Mouse (Mus musculus): ENCODE measurements at regions not wholly inside any gene's neighbourhood (a gene's known extent, or its start where the extent isn't known, plus 50 kb on each side); places are given as distances from the start of the nearest gene placed in this dataset.
"Not testable (repeated sequence)": the region's sequence is repeated elsewhere in the genome, so short reads cannot be mapped to it uniquely, and the experiment has no call there.

- H3K36me3 ChIP-seq = no peaks in the 10 kb centered on the region
- no peaks in the 10 kb centered on the region for H3K27me3 ChIP-seq
- no peaks in the 10 kb centered on the region for H3K4me1 ChIP-seq (replicated peaks)
- WGBS = 91% methylated on average over 6 of the region's 6 CpGs
- no peak overlapping the region for H3K9ac ChIP-seq (replicated peaks)
- H3K4me3 ChIP-seq (replicated peaks) = no peak overlapping the region
- ATAC-seq = no peak
- no peak overlapping the region for H3K27ac ChIP-seq
- H3K9me3 ChIP-seq = no peaks in the 10 kb centered on the region
- no peak overlapping the region for H3K4me2 ChIP-seq (replicated peaks)
These were observed 730.5 kb upstream of the Pkdcc start for GRCm38 (mm10) chr17:82484609-82485008.

DNA sequence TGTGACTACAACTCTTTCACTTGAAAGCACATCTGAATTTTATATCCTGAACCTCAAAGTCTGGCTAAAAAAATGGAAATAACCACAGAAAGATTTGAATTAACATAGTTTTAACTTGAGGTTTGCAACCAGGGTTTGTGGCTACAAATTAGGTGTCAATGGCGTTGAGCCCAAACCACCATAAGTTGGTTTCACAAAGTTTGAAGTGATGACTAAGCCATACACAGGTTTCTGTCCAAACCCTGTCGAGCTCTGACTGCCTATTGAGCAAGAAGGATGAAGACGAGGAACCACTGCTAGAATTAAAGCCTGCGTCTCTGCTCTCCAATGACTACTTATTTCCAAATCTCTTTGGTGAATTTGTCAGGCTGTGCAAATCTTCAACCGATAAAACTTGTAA is 719.8 kb upstream of the Slc8a1 start:
- H3K4me3 ChIP-seq (replicated peaks) = no peak overlapping the region
- no peak for ATAC-seq
- no peaks in the 10 kb centered on the region for H3K27me3 ChIP-seq
- no peak overlapping the region for H3K27ac ChIP-seq
- WGBS = 88% methylated on average over 5 of the region's 5 CpGs
- H3K9me3 ChIP-seq = no peaks in the 10 kb centered on the region
- H3K36me3 ChIP-seq = no peaks in the 10 kb centered on the region
- H3K4me1 ChIP-seq (replicated peaks) = no peaks in the 10 kb centered on the region
- no peak overlapping the region for H3K4me2 ChIP-seq (replicated peaks)
- no peak overlapping the region for H3K9ac ChIP-seq (replicated peaks)

GRCm38 (mm10) chr17:82453847-82454246 is 715.7 kb upstream of the Slc8a1 start:
- Histone ChIP-seq H3K27ac (no peak overlapping the region), H3K36me3 (no peaks in the 10 kb centered on the region), H3K27me3 (no peaks in the 10 kb centered on the region), H3K4me3 (replicated peaks) (no peak overlapping the region), H3K9me3 (no peaks in the 10 kb centered on the region), H3K4me1 (replicated peaks) (no peaks in the 10 kb centered on the region), H3K4me2 (replicated peaks) (no peak overlapping the region), H3K9ac (replicated peaks) (no peak overlapping the region)
- WGBS = 71% methylated on average over 1 of the region's 1 CpGs
- no peak for ATAC-seq

GRCm38 (mm10) chr17:82439105-82439504 is 700.9 kb upstream of the Slc8a1 start:
- H3K27me3 ChIP-seq = no peaks in the 10 kb centered on the region
- no peak overlapping the region for H3K9ac ChIP-seq (replicated peaks)
- no peaks in the 10 kb centered on the region for H3K9me3 ChIP-seq
- ATAC-seq = no peak
- no peak overlapping the region for H3K27ac ChIP-seq
- no peaks in the 10 kb centered on the region for H3K4me1 ChIP-seq (replicated peaks)
- no peak overlapping the region for H3K4me3 ChIP-seq (replicated peaks)
- 98% methylated on average over 3 of the region's 3 CpGs for WGBS
- H3K36me3 ChIP-seq = no peaks in the 10 kb centered on the region
- no peak overlapping the region for H3K4me2 ChIP-seq (replicated peaks)

DNA sequence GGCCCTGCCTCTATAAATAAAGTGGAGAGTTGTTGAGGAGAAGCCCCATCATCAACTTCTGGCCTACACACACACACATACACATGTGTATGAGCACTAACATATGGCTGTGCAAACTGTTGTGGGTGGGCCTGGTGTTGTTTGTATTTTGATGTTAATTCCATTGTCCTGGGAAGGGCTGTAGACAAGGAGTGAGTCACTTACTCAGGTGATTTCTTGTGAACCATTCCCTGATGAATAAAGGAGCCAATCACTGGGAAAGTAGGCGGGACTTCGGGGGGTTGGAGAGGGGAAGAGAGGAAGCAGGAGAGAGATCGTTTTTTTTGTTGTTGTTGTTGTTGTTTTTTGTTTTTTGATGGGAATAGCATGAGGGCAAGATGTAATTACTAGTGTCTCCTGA is 699.0 kb upstream of the Slc8a1 start:
- Histone ChIP-seq H3K9me3 (no peaks in the 10 kb centered on the region), H3K36me3 (no peaks in the 10 kb centered on the region), H3K4me3 (replicated peaks) (no peak overlapping the region), H3K9ac (replicated peaks) (no peak overlapping the region), H3K4me1 (replicated peaks) (no peaks in the 10 kb centered on the region), H3K27ac (no peak overlapping the region), H3K4me2 (replicated peaks) (no peak overlapping the region), H3K27me3 (no peaks in the 10 kb centered on the region)
- no peak for ATAC-seq
- WGBS = 81% methylated on average over 3 of the region's 3 CpGs

- Histone ChIP-seq H3K4me2 (replicated peaks) (no peak overlapping the region), H3K27ac (no peak overlapping the region), H3K9ac (replicated peaks) (no peak overlapping the region), H3K27me3 (no peaks in the 10 kb centered on the region), H3K9me3 (no peaks in the 10 kb centered on the region), H3K4me1 (replicated peaks) (no peaks in the 10 kb centered on the region), H3K4me3 (replicated peaks) (no peak overlapping the region), H3K36me3 (no peaks in the 10 kb centered on the region)
- whole genome bisulfite sequencing = 36% methylated on average over 3 of the region's 3 CpGs
- no peak for ATAC-seq
These were observed 694.5 kb upstream of the Slc8a1 start for GRCm38 (mm10) chr17:82432678-82433077.

GRCm38 (mm10) chr17:82408296-82408695 is 670.1 kb upstream of the Slc8a1 start:
- no peak overlapping the region for H3K4me3 ChIP-seq (replicated peaks)
- no peak for ATAC-seq
- no peaks in the 10 kb centered on the region for H3K4me1 ChIP-seq (replicated peaks)
- WGBS = 88% methylated on average over 2 of the region's 2 CpGs
- no peak overlapping the region for H3K9ac ChIP-seq (replicated peaks)
- no peak overlapping the region for H3K27ac ChIP-seq
- no peak overlapping the region for H3K4me2 ChIP-seq (replicated peaks)
- no peaks in the 10 kb centered on the region for H3K9me3 ChIP-seq
- H3K36me3 ChIP-seq = no peaks in the 10 kb centered on the region
- H3K27me3 ChIP-seq = no peaks in the 10 kb centered on the region

DNA sequence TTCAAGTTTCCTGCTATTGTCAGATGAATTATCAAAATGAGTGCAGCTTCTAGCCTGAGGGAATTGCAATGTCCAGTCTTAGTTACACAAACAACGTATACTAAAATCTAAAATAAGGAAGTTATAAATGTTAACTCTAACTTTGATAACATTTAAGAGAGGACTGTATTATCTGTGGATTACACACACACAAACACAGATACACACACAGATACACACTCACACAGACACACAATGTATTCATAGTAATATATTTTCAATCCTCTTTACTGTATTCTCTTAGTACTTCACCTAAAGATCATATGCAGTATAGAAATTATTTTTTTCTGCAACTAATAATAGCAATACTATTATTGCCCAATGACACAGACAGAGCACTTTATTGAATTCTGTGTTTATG is 661.2 kb upstream of the Slc8a1 start:
- Histone ChIP-seq H3K4me2 (replicated peaks) (no peak overlapping the region), H3K36me3 (no peaks in the 10 kb centered on the region), H3K9me3 (no peaks in the 10 kb centered on the region), H3K4me1 (replicated peaks) (no peaks in the 10 kb centered on the region), H3K27ac (no peak overlapping the region), H3K9ac (replicated peaks) (no peak overlapping the region), H3K4me3 (replicated peaks) (no peak overlapping the region), H3K27me3 (no peaks in the 10 kb centered on the region)
- 95% methylated on average over 1 of the region's 1 CpGs for WGBS
- ATAC-seq = no peak

DNA sequence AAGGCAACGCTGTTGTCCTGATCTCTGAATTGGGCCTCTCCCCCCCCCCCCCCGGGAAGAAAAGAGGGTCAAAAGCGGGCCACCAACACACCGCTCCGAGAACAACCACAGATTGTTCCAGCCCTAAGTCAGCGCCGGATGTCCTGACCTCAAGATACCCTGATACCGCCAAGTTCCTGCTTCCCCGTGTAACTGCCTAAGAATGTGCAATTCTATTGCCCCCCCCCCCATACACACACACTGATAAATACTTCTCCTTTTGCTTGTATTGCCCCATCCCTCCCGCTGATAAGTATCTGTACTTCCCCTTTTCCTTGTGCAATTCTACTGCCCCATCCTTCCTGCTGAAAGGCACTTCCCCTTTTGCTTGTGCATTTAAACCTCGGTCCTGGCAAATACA is 641.2 kb upstream of the Slc8a1 start:
- not testable (repeated sequence) for H3K27ac ChIP-seq; H3K9me3 ChIP-seq; H3K36me3 ChIP-seq; H3K4me1 ChIP-seq (replicated peaks); H3K27me3 ChIP-seq; H3K4me3 ChIP-seq (replicated peaks); ATAC-seq; H3K4me2 ChIP-seq (replicated peaks); H3K9ac ChIP-seq (replicated peaks)
- 80% methylated on average over 5 of the region's 11 CpGs for WGBS

GRCm38 (mm10) chr17:82378248-82378820 is 640.2 kb upstream of the Slc8a1 start:
- Histone ChIP-seq H3K4me1 (replicated peaks) (no peaks in the 10 kb centered on the region), H3K36me3 (no peaks in the 10 kb centered on the region), H3K27ac (no peak overlapping the region), H3K4me2 (replicated peaks) (no peak overlapping the region), H3K9me3 (no peaks in the 10 kb centered on the region), H3K4me3 (replicated peaks) (no peak overlapping the region), H3K9ac (replicated peaks) (no peak overlapping the region), H3K27me3 (no peaks in the 10 kb centered on the region)
- no peak for ATAC-seq
- WGBS = 80% methylated on average over 2 of the region's 2 CpGs

DNA sequence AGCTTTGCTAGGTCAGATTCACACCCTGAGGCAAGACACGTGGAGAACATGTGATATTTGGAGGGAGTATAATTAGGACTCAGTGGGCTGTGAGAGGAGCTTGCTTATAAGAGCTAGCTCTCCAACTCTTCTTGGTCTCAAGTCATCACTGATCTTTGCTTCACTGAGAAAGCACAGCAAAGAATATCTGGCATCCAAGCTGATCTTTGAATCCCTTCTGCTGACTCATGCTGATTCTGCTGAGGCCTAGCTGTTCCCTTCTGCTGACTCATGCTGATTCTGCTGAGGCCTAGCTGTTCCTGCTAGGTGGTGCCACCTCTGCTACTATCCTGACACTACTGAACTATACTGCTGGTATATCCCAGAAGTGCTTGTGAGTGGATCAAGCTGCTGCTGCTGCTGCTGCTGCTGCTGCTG is 639.0 kb upstream of the Slc8a1 start:
- Histone ChIP-seq H3K27ac (no peak overlapping the region), H3K27me3 (no peaks in the 10 kb centered on the region), H3K4me1 (replicated peaks) (no peaks in the 10 kb centered on the region), H3K36me3 (no peaks in the 10 kb centered on the region), H3K4me2 (replicated peaks) (no peak overlapping the region), H3K9ac (replicated peaks) (no peak overlapping the region), H3K9me3 (no peaks in the 10 kb centered on the region), H3K4me3 (replicated peaks) (no peak overlapping the region)
- no peak for ATAC-seq
- whole genome bisulfite sequencing = 76% methylated on average over 1 of the region's 1 CpGs

- no peak for ATAC-seq
- Histone ChIP-seq H3K27me3 (no peaks in the 10 kb centered on the region), H3K27ac (no peak overlapping the region), H3K36me3 (no peaks in the 10 kb centered on the region), H3K4me1 (replicated peaks) (no peaks in the 10 kb centered on the region), H3K4me3 (replicated peaks) (no peak overlapping the region), H3K4me2 (replicated peaks) (no peak overlapping the region), H3K9me3 (no peaks in the 10 kb centered on the region), H3K9ac (replicated peaks) (no peak overlapping the region)
These were observed 629.7 kb upstream of the Slc8a1 start for GRCm38 (mm10) chr17:82367876-82368275.

DNA sequence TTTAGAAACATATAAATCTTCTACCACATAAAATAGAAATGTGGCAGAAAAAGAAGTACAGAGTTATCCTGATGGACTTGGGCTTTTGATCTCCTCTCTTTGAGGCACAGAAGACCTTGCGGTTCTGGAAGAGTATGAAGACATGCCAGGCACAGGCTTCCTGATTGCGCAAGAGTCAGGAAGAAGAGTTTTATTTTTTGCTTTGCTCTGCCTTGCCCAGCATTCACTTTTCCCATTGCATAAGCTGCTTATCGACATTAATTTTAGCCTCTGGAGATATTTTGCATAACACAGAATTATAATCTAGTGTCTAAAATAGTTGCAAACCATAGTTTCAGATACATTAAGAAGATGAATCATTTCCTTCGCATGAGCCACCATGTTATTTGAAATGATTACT is 627.8 kb upstream of the Slc8a1 start:
- H3K4me1 ChIP-seq (replicated peaks) = no peaks in the 10 kb centered on the region
- H3K9me3 ChIP-seq = no peaks in the 10 kb centered on the region
- no peak overlapping the region for H3K4me2 ChIP-seq (replicated peaks)
- H3K36me3 ChIP-seq = no peaks in the 10 kb centered on the region
- WGBS = 88% methylated on average over 4 of the region's 4 CpGs
- H3K27ac ChIP-seq = no peak overlapping the region
- no peak for ATAC-seq
- no peaks in the 10 kb centered on the region for H3K27me3 ChIP-seq
- H3K4me3 ChIP-seq (replicated peaks) = no peak overlapping the region
- H3K9ac ChIP-seq (replicated peaks) = no peak overlapping the region
